Mouse (Mus musculus) T-helper 17 cell (primary cell): ENCODE measurements around the gene Hnrnpul2.

Source experiments
- in situ Hi-C, 2 experiments: fragments of 300-600 bp; cut with MboI, MseI; formaldehyde crosslinking; loops; 1 replicate in 1 of 2; 2 replicates in 1 of 2; pipeline ENCODE4 v1.15.1; 2025; ENCODE audit warnings: high pct_unique_total_duplicates in 2 of 2

The Hnrnpul2 gene

DNA sequence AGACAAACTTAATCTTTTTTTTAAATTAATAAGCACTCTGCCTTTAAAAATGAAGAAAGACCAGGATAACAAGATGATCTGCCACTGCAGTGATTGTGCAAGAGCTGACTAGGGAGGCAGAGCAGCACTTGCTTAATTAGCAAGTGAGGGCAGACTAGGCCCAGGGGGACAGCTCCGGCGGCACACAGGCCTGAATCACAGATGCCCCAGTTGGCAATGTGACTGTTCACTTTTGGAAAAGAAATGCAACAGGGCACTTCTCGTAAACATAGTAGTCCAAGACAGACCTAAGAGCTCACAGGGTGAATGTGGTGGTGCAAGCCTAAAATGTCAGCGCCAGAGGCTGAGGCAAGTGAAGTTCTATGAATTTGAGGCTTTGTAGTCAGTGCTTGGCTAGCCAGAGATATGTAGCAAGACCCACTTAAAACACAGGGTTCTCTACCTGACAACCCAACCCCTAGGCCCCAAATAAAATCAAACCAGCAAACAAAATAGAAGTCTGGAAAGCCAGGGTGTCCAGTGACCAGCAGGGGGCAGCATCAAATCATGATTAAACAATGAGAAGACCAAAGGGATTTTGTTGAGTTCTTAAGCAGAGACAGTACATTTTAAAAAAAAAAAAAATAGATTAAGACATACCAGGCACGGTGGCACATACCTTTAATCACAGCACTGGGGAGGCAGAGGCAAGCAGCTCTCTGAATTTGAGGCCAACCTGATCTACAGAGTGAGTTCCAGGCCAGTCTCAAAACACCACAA is 24.7 kb downstream of the Hnrnpul2 start:
- in situ Hi-C loops, result loop anchor here (5.0 to 25.0 kb wide), 3 partner anchors 253 to 1018 kb away; no protein-coding TSS in a partner anchor

DNA sequence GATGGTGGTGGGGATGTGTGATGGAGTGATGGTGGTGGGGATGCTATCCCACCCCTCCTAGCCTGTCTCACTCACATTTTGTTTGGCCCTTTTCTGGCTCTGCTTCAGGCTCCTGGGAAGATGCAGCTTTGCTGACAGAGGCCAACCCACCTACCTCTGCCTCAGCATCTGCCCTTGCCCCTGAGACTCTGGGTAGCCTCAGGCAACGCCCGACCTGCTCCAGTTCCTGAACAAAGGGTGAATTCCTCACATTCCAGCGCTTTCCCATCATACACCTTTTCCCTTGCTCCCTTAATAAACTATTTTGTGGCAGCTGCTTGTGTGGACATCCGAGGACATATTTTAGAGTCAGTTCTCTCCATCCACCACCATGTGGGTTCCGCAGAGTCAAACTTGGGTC is 28.5 kb downstream of the Hnrnpul2 start:
- in situ Hi-C loops, result loop anchor here (5.0 to 25.0 kb wide), 3 partner anchors 249 to 1014 kb away; no protein-coding TSS in a partner anchor

DNA sequence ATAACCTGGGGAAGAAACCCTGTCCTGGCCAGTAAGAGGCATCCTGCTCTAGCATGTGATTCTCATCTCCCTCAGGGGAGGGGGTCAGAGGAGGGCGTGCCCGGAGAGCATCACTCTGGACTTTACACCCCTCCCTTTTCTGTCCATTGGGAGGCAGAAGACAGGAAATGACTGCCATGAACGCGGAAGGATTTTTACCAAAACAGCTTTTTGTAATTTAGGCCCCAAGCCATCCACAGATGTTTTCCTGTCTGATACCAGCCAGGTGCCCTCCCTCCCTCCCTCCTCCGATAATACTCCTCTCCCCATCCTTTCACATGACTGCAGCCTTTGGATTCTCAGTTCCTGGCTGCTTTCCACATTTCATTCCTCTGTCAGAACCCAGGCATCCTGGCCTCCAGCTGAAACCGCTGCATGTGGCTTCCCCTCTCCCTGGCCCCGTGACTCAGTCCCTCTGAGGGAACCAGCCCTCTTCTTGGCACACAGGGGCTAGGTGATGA is 30.6 kb downstream of the Hnrnpul2 start, which contains the start of gene Lrrn4cl:
Gene Lrrn4cl (plus strand): TSS at position 367 of the 500 bp plus-strand sequence.
- in situ Hi-C loops, result loop anchor here (10.0 to 25.0 kb wide), 3 partner anchors 263 to 1534 kb away; partner anchors contain the start of genes Scgb2a2 (in 1 of the 2), Slc22a8 (in 1 of the 2) and Syt7 (in 1 of the 2)

DNA sequence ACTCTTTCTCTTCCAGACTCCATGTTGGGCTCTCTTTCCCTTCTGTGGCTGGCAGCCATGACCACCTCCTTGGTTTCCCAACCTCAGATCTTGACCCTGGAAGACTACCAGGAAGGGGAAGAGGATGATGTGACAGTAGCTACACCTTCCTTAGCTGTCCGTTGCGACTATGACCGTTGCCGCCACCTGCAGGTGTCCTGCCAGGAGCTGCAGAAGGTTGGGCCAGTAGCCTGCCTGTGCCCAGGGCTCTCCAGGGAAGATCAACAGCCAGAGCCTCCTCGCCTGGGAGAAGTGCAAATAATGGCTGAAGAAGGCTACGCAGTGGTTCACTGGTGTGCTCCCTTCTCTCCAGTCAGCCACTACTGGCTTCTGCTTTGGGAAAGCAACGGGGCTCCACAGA is 31.8 kb downstream of the Hnrnpul2 start:
- in situ Hi-C loops, result loop anchor here (10.0 to 25.0 kb wide), 3 partner anchors 264 to 1533 kb away; partner anchors contain the start of genes Scgb2a2 (in 1 of the 2), Slc22a8 (in 1 of the 2) and Syt7 (in 1 of the 2)

DNA sequence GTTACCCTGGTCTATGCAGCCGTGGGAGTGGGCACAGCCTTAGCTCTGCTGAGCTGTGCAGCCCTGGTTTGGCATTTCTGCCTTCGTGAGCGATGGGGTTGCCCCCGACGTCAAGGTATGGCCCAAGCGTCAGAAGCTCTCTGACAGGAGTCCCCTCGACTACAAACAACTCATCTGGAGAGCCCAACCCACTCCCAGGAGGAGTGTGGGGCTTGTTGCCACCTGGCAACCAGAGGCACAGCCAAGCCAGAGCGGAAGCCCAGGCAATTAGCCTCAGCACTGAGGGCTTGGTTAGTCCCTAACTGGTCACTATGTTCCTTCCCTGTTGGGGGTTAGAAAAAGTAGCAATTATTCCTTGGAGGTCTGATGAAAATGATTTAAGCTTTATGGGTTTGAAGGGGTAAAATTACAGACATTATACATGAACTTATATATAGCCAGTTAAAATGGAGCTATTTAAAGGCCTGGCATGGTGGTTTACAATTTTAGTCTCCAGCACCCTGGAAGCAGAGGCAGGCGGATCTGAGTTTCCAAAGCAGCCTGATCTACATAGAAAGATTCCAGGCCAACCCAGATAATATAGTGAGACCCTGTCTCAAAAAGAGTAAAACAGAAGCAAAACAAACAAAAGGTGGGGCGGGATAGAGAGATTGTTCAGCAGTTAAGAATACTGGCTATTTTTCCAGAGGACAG is 32.6 kb downstream of the Hnrnpul2 start:
- in situ Hi-C loops, result loop anchor here (10.0 to 25.0 kb wide), 3 partner anchors 265 to 1532 kb away; partner anchors contain the start of genes Scgb2a2 (in 1 of the 2), Slc22a8 (in 1 of the 2) and Syt7 (in 1 of the 2)

DNA sequence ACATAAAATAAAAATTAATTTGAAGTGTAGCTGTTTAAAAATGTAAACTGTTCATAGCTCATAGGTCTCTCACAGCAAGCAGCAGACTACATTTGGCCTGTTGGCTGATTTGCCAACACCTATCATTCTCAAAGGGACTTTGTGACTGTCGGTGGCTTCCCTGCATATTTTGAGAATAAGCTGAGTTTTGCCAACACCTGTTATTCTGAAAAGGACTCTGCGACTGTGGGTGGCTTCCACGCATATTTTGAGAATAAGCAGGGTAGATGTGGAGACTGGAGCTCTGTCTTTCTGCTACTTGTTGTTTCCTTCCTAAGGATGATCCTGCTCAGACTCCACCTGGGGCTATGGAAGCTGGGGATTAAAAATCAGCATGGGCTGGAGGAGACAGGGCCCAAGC is 33.3 kb downstream of the Hnrnpul2 start:
- in situ Hi-C loops, result loop anchor here (10.0 to 25.0 kb wide), 3 partner anchors 266 to 1532 kb away; partner anchors contain the start of genes Scgb2a2 (in 1 of the 2), Slc22a8 (in 1 of the 2) and Syt7 (in 1 of the 2)

DNA sequence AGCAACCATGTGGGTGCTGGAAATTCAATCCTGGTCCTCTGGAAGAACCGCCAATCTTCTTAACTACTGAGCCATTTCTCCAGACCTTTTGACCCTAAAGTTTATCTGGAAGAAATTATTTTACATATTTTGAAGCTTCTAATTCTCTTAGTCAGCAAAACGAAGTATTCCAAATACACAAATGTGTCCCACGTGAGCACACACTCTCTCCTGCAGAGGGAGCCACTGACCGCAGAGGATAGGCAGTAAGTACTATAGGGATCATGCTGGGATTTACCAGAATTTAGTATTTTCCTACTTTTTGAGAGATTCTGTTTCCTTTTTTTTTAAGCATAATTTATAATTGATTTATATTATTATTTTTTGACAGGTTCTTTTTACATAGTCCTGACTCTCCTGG is 37.9 kb downstream of the Hnrnpul2 start:
- in situ Hi-C loops, result loop anchor here (10.0 to 25.0 kb wide), 3 partner anchors 270 to 1527 kb away; partner anchors contain the start of genes Scgb2a2 (in 1 of the 2), Slc22a8 (in 1 of the 2) and Syt7 (in 1 of the 2)

DNA sequence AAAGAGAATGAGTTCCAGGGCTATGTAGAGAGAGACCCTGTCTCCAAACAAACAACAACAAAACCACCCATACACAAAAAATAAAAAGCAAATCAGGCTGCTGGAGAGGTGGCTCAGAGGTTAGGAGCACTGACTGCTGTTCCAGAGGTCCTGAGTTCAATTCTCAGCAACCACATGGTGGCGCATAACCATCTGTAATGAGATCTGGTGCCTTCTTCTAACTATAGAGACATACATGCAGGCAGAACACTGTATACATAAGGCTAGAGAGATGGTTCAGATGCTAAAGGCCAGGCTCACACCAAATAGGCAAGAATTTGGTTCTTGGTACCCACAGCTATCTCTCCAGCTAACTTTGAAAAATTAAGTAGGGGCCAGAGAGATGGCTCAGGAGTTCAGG is 39.2 kb downstream of the Hnrnpul2 start:
- in situ Hi-C loops, result loop anchor here (10.0 to 25.0 kb wide), 3 partner anchors 272 to 1526 kb away; partner anchors contain the start of genes Scgb2a2 (in 1 of the 2), Slc22a8 (in 1 of the 2) and Syt7 (in 1 of the 2)

DNA sequence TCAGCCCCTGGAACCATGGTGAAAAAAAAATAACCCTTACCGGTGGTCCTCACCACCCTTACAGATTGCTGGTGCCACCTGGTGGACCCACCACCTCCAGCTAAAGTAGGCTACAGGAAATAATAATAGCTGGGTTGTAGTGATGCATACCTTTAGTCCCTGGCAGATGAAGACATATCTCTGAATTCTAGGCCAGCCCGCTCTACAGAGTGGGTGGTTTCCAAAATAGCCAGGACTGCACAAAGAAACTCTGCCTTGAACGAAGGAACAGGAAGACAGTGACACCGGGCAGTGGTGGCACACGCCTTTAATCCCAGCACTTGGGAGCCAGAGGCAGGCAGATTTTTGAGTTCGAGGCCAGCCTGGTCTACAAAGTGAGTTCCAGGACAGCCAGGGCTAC is 44.5 kb downstream of the Hnrnpul2 start:
- in situ Hi-C loops, result loop anchor here in 1 of 2 experiments (25.0 kb wide), 1 partner anchor 277 kb away; the partner anchor contains the start of gene Slc22a8

DNA sequence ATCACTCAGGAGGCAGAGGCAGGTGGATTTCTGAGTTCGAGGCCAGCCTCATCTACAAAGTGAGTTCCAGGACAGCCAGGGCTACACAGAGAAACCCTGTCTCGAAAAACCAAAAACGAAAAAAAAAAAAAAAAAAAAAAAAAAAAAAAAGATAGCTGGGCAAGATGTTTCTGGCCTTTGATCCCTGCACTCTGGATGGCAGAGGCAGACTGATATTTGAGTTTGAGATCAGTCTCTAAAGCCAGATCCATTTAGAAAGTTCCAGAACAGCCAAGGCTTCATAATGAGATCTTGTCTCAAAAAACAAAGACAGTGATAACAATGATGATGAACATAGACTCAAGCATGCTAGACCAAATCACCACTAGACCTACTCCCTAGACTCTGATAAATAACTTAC is 50.6 kb downstream of the Hnrnpul2 start:
- in situ Hi-C loops, result loop anchor here in 1 of 2 experiments (5.0 to 25.0 kb wide), 2 partner anchors 33 to 283 kb away; partner anchors contain the start of genes Bscl2, Gng3 and Slc22a8

DNA sequence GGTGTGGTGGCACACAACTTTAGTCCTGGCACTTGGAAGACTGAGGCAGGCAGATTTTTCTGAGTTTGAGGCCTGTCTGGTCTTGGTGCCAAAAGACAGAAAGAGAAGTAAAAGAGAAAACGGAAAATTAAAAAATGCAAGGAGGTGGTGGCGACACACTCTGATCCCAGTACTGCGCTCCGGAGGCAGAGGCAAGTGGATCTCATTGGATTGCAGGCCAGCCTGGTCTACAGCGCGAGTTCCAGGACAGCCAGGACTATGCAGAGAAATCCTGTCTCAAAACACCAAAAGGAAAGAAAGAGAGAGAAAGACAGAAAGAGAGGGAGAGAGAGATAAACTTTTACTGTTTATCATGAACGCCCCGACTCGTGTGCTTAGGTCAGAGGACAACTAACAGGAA is 51.0 kb downstream of the Hnrnpul2 start:
- in situ Hi-C loops, result loop anchor here in 1 of 2 experiments (5.0 to 25.0 kb wide), 2 partner anchors 34 to 284 kb away; partner anchors contain the start of genes Bscl2, Gng3 and Slc22a8

DNA sequence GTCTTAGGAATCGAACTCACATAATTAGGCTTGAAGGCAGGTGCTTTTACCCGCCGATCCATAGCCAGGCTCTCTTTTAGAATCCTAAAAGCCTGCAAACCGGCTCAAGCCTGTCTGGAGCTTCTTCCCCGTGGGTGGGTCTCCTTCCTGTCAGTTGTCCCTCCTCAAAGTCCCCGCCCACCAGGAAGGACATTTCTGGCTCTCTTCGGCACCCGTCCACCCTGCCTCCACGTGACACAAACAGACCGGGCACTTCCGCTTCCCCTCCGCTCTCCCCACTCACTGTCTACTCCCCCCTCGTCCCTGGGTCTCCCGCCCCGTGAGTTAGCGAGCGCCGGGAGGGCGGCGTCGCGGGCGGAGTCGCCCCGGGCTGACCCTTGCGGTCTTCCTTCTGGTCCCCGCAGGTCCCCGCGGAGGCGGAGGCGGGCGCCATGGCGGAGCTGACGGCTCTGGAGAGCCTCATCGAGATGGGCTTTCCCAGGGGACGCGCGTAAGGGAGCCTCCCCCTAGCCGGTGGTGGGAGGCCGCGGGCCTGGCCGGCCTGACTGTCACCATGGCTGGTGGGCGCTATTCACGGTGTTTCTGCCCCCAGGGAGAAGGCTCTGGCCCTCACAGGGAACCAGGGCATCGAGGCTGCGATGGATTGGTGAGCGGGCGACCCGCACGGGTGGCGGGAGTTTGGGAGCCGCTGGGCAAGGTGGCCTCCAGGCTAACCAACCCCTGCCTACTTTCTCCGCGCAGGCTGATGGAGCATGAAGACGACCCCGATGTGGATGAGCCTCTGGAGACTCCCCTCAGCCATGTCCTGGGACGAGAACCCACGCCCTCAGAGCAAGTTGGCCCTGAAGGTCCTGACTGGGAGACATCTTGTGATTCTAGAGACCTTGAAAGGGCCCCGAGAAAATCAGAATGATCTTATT is 51.7 kb downstream of the Hnrnpul2 start, which contains the start of gene Ubxn1:
Gene Ubxn1 (plus strand): TSS at position 230 of the 920 bp plus-strand sequence.
- in situ Hi-C loops, result loop anchor here in 1 of 2 experiments (5.0 to 25.0 kb wide), 2 partner anchors 34 to 284 kb away; partner anchors contain the start of genes Bscl2, Gng3 and Slc22a8

DNA sequence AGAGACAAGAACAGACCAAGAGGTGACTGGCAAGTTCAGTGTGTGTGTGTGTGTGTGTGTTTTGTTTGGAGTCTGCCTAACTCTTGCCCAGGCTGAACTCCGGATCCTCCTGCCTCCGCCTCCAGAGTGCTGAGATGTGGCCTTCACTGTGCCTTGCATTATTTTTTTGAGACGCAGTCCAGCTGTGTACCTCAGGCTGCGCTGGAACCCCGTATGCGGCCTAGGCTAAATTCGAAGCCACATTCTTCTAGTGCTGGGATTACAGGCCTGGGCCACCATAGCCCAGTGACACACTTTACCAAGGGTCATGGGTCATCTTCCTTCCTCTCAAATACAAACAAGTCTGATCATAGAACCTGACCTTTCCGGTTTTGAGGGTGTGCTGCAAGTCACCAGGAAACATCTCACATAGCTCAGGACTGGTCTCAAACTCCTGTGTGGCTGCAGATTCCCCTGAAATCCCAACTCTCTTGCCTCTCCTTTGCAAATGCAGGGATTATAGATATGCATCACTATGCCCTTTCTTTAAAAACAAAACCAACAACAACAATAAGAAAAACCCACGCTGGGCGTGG is 52.5 kb downstream of the Hnrnpul2 start:
- in situ Hi-C loops, result loop anchor here in 1 of 2 experiments (5.0 to 25.0 kb wide), 2 partner anchors 35 to 285 kb away; partner anchors contain the start of genes Bscl2, Gng3 and Slc22a8

DNA sequence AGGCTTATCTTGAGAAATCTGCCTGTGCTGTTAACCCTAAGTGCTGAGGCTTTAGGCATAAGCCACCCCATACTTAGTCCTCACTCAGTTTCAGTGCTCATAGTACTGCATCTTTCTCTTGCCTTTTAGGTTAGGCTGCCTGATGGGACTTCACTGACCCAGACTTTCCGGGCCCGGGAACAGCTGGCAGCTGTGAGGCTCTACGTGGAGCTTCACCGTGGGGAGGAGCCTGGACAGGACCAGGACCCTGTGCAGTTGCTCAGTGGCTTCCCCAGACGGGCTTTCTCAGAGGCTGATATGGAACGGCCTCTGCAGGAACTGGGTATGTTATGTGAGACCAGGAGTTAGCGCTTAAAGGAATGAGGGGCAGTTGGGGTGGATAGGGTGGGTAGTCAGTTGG is 55.2 kb downstream of the Hnrnpul2 start:
- in situ Hi-C loops, result loop anchor here in 1 of 2 experiments (5.0 kb wide), 1 partner anchor 1313 kb away; no protein-coding TSS in a partner anchor

DNA sequence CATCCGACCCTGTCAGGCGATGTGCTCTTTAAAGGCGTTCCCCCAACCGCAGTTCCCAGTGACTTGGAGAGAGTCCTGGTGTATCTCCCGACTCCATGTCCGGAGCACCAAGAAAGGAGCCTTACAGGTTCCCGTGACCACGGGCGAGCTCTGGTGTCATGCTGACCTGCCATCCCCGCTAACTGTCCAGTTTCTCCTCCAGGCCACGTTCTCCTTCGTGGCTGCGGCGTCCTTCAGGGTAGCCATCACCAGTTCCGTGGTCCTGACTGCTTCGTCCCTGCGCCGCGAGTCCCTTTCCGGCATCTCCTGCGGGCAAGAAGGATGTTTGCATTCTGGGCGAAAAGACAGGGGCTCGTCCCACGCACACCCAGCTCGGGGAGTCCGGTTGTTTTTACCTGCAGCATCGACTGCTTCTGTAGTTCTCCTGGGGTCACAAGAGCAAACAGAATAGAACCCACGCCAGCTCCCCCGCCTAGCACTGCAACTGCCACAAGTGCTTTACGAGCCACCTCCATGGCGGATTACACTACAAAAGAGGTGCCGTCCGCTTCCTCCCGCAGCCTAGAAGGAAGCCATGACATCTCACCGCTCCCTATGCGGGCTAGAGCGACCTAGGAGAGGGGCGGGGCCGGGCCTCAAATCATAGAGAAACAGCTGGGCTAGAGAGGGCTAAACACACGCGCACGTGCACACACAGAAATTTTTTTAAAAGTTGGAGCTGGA is 60.7 kb downstream of the Hnrnpul2 start, which contains the start of gene Uqcc3:
Gene Uqcc3 (minus strand): TSS at position 613 of the 723 bp plus-strand sequence.
- in situ Hi-C loops, result no loop called here

DNA sequence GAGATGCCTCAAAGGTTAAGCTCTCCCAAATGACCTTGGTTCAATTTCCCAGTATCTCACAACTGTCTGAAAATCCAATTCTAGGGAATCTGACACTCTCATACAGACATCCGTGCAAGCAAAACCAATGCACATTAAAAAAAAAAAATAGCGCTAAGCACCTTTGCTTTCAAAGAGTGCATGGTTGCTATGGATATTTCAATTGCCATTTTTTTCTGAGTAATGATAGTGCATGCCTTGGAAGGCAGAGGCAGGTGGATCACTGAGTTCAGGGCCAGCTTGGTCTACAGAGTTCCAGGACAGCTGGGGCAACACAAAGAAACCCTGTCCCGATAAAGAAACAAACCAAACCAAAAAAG is 61.2 kb downstream of the Hnrnpul2 start:
- in situ Hi-C loops, result no loop called here

DNA sequence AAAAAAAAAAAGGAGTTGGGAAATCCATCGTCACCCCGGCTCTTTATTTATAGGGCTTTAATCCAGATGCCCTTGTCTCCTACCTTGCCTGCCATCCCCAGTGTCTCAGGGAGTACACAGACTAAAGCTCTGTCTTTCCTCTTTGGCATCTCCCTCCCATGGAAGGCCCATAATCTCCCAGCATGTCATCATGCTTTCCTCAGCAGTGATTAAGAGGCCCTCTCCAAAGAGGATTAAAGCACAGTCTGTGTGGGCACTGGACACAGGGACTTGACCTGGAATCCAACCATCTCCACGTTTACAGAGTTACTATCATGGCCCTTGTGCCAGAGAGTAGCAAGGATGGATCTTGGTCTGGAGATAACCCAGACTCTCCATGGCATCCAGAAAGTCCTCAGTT is 63.8 kb downstream of the Hnrnpul2 start, which contains the start of the genes Lbhd1 and Gm49403:
Gene Lbhd1 (plus strand): TSS at position 117 of the 400 bp plus-strand sequence.
Gene Gm49403 (plus strand): TSS at position 315 of the 400 bp plus-strand sequence.
- in situ Hi-C loops, result no loop called here
